Mouse (Mus musculus) monocyte, adult 2 months (primary cell): ENCODE data around the gene Nos3.

Source experiments
- DNase-seq, 2 experiments: peaks; one replicate each; pipeline ENCODE4 v3.0.0; 2022; ENCODE audit warnings: low spot score in 2 of 2, low read depth in 1 of 2

Nos3 gene

DNA sequence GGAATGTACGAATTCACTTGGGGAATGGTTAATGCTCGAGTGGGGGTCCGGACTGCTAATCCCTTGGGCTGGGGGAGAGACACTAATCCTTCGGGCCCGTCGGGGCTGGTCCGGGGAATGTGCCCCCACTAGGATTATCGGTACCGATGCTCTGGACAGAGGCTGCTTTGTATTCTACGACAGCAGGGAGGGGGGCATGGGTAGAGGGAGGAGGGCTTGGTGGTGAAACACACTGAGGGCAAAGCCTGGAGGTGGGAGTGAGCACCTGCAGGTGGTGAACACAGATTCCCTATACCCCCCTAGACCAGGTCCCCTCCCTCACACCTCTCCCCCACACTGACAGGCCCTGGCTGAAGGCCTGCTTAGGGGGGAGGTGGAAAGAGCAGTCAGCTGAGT, 61.4 kb downstream of the Nos3 start:
- DNase-seq, result no peak

DNA sequence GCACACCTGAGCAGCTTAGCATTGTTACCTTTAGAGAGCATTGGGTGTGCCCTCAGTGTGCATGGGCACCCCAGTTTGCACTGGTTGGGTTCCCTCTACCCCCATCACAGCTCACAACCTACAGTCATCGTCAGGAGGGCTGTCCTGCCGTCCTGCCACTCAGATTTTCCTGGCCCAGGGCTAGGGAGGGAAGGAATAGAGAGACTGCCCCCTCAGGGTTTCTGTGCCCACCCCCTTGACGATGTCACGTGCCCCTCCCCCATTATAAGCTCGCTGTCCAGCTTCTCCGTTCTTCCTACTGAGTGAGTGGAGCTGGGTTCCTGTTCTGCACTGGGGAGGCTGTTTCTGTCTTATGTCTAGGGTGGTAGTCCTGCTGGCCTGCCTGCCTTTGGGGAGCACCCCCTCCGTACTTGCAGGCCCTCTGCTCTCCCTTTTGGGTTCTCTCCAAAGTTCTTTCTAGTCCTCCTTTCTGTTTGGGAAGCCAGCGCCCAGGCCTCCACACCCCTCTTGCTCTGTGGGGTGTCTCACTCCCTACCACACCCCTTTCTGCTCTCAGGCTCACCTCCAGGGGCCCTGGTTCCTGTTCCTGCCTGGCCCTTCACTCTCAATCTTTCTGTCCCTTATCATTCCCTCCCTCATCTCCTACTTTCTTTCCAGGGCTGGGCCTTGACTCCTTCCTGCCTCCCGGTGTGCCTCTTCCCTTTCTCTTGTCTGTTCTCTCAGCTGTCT, 62.1 kb downstream of the Nos3 start:
- no peak for DNase-seq

DNA sequence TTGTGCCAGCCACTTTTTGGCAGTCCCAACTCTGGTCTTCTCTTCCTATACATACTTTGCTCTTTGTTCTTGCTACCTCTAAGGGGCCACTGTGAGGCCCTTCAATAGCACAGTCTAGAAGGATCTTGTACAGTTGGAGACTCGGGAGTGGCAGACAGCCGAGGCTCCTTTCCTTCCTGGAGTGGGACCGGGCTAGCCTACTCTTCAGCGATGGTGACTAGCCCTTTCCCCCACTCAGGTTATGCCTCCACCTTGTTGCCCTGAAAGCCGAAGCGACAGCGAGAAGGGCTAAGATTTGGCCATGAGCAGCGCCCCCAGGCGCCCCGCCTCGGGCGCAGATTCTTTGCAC, 62.6 kb downstream of the Nos3 start:
- no peak for DNase-seq

DNA sequence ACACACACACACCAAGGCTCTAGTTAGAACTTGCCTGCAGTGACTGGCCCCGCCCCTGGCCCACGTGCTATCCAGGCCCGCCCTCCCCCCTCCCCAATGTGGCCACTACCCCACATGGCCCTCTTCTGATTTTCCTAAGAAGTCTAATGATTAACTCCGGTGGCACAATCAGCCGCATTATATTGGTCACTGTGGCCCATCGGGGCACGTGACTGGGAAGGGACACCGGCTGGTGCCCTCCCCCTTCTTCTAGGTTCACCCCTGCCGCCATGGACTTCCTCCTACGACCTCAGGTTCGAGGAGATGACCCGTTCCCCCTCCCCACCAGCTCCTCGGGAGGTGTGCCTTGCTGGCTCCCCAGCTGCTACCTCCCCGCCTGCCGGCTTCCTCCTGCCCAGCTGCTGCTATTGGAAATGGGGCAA, 63.4 kb downstream of the Nos3 start:
- no peak for DNase-seq

DNA sequence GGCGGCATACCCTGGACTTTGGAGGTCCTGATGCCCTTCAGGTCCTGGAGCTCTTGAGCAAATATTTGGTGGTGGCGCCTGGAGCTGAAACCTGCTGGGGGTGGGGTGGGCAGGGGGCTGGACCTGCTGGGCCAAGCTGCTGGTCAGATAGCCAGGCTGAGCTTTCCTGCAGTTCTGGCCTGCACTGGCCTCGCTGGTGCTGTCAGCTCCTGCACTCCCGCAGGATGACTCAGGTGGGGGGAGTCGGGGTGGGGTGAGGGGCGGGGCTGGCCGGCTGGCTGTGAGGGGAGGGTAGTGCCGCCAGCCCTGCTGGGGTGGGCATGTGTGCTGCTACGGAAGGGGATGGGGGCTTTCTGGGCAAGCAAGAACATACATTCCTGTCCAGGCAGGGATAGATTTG, 64.0 kb downstream of the Nos3 start:
- DNase-seq, result no peak

DNA sequence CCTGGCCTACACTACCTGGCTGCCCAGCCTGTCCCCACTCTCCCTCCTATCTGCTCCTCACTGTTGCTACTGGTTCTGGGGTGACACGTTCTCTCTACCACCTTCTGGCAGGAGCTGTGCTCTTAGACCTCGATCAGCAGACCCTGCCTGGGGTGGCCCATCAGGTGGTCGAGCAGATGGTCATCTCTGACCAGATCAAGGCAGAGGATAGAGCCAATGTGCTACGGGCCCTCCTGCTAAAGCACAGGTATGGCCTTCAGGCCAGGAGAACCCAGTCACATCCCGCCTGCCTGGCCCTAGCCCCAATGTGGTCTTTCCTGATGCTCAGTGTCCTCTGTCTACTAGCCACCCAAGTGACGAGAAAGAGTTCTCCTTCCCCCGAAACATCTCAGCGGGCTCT, 69.4 kb downstream of the Nos3 start:
- DNase-seq, result no peak
